Mouse (Mus musculus): ENCODE results near the gene 1700001J03Rik.
"Not testable (repeated sequence)": the region's sequence is repeated elsewhere in the genome, so short reads cannot be mapped to it uniquely, and the experiment has no call there.

The 1700001J03Rik gene

GRCm38 (mm10) chr5:146185204-146185603, at the start of gene 1700001J03Rik:
TSS of gene 1700001J03Rik (minus strand) at chr5:146185304.
- not testable (repeated sequence) for DNase-seq (ENCODE audit: low spot score)

- DNase-seq (ENCODE audit: low spot score): no peak
Observed at GRCm38 (mm10) chr5:146234336-146234735, 49.2 kb upstream of the 1700001J03Rik start.

GRCm38 (mm10) chr5:146232816-146233215, 47.7 kb upstream of the 1700001J03Rik start:
- DNase-seq (ENCODE audit: low spot score): no peak

- no peak for DNase-seq (ENCODE audit: low spot score)
Observed at GRCm38 (mm10) chr5:146232056-146232675, 47.1 kb upstream of the 1700001J03Rik start.

GRCm38 (mm10) chr5:146231655-146231996, 46.5 kb upstream of the 1700001J03Rik start:
- DNase-seq (ENCODE audit: low spot score): no peak

GRCm38 (mm10) chr5:146230864-146231654, 46.0 kb upstream of the 1700001J03Rik start, which contains the start of gene Cdk8:
TSS of gene Cdk8 (plus strand) at chr5:146231230.
- DNase-seq (ENCODE audit: low spot score): peak; percentile 76

- no peak for DNase-seq (ENCODE audit: low spot score)
Observed at GRCm38 (mm10) chr5:146229869-146230650, 45.0 kb upstream of the 1700001J03Rik start.

- no peak for DNase-seq (ENCODE audit: low spot score)
Observed at GRCm38 (mm10) chr5:146227496-146227895, 42.4 kb upstream of the 1700001J03Rik start.

- DNase-seq (ENCODE audit: low spot score): no peak
Observed at GRCm38 (mm10) chr5:146223786-146224185, 38.7 kb upstream of the 1700001J03Rik start.

GRCm38 (mm10) chr5:146221722-146222121, 36.6 kb upstream of the 1700001J03Rik start:
- no peak for DNase-seq (ENCODE audit: low spot score)

- peak; percentile 87 for DNase-seq (ENCODE audit: low spot score)
Observed at GRCm38 (mm10) chr5:146220879-146221714, 36.0 kb upstream of the 1700001J03Rik start, which contains the start of gene Rnf6. TSS of gene Rnf6 (minus strand) at chr5:146221555.

- DNase-seq (ENCODE audit: low spot score): no peak
Observed at GRCm38 (mm10) chr5:146220501-146220878, 35.4 kb upstream of the 1700001J03Rik start.

- no peak for DNase-seq (ENCODE audit: low spot score)
Observed at GRCm38 (mm10) chr5:146205537-146205936, 20.4 kb upstream of the 1700001J03Rik start.

- no peak for DNase-seq (ENCODE audit: low spot score)
Observed at GRCm38 (mm10) chr5:146203921-146204320, 18.8 kb upstream of the 1700001J03Rik start.

GRCm38 (mm10) chr5:146200580-146200979, 15.5 kb upstream of the 1700001J03Rik start:
- no peak for DNase-seq (ENCODE audit: low spot score)

- no peak for DNase-seq (ENCODE audit: low spot score)
Observed at GRCm38 (mm10) chr5:146199540-146199939, 14.4 kb upstream of the 1700001J03Rik start.

GRCm38 (mm10) chr5:146199073-146199472, 14.0 kb upstream of the 1700001J03Rik start:
- no peak for DNase-seq (ENCODE audit: low spot score)

GRCm38 (mm10) chr5:146193360-146193759, 8.3 kb upstream of the 1700001J03Rik start:
- no peak for DNase-seq (ENCODE audit: low spot score)

- no peak for DNase-seq (ENCODE audit: low spot score)
Observed at GRCm38 (mm10) chr5:146190501-146191269, 5.6 kb upstream of the 1700001J03Rik start.

- no peak for DNase-seq (ENCODE audit: low spot score)
Observed at GRCm38 (mm10) chr5:146190093-146190492, 5.0 kb upstream of the 1700001J03Rik start.

GRCm38 (mm10) chr5:146188712-146189111, 3.6 kb upstream of the 1700001J03Rik start:
- no peak for DNase-seq (ENCODE audit: low spot score)
